Mouse (Mus musculus): ENCODE measurements around the gene U2af2. TPM values are rescaled to one million over a fixed set of nuclear protein-coding genes. Genes with fewer than 3 reads are reported as not detected.

Gene U2af2
- polyA plus RNA-seq, 3 experiments from 2014 or later, result 26.0 to 33.4 (median 32.0) TPM

- ATAC-seq, result no peak
Observed at GRCm38 (mm10) chr7:5037467-5037866, 24.5 kb upstream of the U2af2 start.

DNA sequence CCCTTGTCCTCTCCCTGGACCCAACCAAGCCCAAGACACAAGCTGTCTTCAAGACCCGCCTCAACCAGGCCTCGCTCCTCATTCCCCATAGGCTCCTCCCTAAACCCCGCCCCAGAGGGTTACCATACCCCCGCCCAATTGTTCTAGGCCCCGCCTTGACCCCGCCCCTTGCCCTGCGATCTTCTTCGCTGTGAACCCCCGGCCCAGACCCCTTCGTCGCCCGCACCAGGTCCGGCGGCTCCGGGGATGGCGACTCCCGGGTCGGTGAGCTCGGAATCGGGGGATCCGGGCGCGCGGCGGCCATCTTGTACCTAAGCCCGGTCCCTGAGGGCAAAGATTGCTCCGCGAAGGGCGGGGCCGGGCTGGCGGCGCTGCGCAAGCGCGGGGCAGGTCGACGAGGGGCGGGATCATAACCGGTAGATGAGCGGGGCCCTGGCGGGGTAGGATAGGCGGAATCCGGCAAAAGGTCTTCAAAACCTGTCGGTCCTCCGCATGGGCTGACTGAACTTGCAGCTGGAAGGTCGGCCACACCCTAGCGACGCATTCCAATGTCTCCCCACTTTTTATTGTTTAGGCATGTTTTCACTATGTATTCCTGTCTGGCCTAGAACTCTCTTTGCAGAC, 23.7 kb upstream of the U2af2 start, which contains the start of gene Zfp784:
Gene Zfp784, minus strand, starts transcription at position 338 of the 624 bp plus-strand sequence.
- ATAC-seq, result peak; percentile 96

DNA sequence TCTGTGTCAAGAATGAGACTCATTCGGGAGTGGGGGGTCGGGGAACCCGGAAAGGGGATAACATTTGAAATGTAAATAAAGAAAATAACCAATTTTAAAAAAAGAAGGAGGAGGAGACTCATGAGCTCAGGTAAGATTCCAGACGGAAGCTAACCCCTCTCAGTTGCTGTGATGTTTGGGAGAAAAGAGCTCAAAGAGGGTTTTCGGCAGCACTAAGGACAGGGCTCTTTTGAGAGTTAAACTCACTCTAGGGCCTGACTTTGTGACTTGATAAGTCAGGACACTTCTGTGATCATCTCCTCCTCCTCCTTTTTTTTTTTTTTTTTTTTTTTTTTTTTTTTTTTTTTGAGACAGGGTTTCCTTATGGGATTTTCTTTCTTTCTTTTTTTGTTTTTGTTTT, 23.0 kb upstream of the U2af2 start:
- no peak for ATAC-seq

DNA sequence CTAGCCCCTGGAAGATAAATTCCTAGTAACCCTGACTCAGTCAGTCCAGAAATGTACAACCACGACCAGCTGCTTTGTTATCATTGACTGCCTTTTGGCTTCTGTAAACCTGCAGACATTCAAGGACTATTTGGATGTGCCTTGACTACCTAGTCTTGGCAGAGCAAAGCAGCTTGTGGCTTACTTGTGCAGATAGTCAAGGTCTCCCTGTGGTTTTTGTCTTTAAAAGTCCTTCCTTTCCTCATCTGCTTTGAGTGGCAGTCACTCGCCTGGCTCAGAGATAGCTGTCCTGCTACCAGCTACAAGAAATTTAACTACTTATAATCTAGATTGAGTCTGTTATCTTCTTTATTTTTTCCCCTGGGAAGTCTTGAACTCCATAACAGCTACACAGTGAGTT, 17.0 kb upstream of the U2af2 start:
- no peak for ATAC-seq

DNA sequence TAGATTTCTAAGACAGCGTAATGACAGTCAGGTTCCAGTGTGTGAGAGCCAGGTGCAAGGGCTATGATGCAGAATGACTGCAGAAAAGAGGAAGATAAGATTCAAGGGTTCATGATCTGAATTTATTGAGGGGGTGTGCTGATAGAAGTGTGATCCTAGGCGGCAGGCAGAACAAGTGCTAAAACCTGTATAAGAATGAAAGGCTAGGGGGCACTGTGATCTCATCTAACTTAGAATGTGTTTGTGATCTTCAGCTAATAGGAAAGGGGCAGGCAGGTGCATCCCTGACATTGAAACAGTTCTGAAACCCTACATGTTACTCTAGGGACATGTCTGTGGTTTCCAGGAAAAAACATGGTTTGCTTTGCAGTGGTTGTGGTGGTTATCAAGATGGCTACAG, 15.8 kb upstream of the U2af2 start:
- no peak for ATAC-seq

GRCm38 (mm10) chr7:5047313-5047712, 14.6 kb upstream of the U2af2 start:
- ATAC-seq, result peak; percentile 57

GRCm38 (mm10) chr7:5051193-5052192, 10.4 kb upstream of the U2af2 start, which contains the start of gene Zfp580:
Gene Zfp580, plus strand, starts transcription at chr7:5051538.
- peak; percentile 64 for ATAC-seq

DNA sequence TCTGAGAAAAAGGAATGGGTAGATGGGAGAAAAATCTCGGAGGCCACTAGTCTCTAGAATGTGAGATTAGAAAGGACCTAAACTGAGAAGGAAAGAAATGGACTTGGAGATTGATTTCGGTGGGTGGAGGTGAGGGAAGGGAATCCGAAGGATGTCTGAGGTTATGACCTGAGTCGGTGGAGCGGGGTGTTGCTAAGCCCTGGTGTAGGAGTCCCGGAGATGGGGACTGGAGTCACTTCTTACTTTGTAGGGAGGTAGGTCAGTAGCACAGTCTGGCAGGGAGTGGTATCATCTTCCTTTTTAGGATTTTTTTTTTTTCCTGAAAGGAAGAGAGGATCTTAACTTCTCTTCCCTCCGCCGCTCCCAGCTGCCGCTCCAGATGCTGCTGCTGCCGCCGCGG, 9.5 kb upstream of the U2af2 start:
- ATAC-seq, result peak; percentile 27

- no peak for ATAC-seq
Observed at GRCm38 (mm10) chr7:5052931-5053343, 9.0 kb upstream of the U2af2 start.

DNA sequence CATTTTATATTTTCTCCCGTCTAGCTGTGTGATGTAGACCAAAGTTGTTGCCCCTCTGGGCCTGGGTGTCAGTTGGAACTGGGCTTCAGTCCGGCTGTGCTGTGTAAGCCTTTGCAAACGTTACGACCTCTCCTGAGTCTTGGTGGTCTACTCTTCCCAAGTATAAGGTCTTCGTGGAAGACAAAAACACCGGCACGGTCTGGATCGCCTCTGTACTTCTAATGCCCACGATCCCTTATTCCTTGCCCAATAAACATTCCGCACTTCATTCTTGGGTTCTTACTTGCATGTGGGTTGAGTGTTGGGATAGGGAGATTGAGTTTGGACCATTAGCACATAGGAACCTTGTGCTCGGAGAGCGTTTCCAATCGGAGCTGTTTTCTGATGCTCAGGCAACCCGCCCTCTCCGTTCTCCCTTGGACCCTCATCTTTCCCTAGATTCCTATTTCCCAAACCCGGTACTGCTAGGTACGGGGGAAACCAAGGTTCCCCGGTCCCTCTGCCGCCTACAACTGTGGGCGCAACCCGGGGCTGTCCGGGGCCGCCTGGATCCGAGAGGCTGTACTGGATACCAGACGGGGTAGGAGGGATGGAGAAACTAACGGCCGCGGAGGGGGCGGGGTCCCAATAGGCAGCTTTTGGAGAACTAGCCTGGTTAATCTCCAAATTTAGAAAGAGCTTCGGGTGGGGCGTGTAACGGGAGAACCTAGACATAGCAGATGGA, 8.3 kb upstream of the U2af2 start:
- ATAC-seq, result no peak

GRCm38 (mm10) chr7:5056651-5057263, 5.2 kb upstream of the U2af2 start:
- ATAC-seq, result no peak

- no peak for ATAC-seq
Observed at GRCm38 (mm10) chr7:5057381-5057780, 4.6 kb upstream of the U2af2 start.

DNA sequence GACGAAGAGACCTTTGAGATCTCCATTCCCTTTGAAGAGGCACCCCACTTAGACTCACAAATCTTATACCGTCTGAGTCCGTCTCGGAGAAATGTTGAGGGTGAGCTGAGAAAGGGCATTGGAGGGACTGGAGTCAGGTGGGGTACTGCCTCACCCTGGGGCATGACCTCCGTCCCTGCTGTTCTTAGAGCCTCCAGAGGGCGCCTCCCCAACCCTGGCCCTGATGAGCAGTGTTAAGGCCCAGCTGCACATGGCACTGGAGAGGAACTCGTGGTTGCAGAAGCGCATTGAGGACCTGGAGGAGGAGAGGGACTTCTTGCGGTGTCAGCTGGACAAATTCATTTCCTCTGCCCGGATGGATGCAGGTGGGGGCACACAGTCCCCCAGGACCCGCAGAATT, 4.1 kb upstream of the U2af2 start:
- ATAC-seq, result no peak

- ATAC-seq, result no peak
Observed at GRCm38 (mm10) chr7:5058631-5059030, 3.3 kb upstream of the U2af2 start.

GRCm38 (mm10) chr7:5059421-5059820, 2.5 kb upstream of the U2af2 start:
- no peak for ATAC-seq

DNA sequence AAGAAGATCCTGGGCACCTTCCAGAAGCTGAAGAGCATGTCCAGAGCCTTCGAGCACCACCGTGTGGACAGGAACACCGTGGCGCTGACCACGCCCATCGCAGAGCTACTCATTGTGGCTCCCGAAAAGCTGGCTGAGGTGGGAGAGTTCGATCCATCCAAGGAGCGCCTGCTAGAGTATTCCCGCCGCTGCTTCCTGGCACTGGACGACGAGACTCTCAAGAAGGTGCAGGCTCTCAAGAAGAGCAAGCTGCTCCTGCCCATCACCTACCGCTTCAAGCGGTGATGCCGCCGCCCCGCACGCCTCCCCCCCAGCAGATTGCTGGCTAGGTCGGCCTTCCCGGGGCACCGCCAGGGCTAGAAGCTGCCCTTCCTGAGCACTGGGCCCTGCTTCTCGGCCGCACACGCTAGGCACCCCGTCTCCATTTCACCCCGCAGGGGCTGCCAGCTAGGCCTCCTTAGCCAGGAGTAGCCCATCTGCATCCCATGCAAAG, 1.7 kb upstream of the U2af2 start:
- ATAC-seq, result no peak

DNA sequence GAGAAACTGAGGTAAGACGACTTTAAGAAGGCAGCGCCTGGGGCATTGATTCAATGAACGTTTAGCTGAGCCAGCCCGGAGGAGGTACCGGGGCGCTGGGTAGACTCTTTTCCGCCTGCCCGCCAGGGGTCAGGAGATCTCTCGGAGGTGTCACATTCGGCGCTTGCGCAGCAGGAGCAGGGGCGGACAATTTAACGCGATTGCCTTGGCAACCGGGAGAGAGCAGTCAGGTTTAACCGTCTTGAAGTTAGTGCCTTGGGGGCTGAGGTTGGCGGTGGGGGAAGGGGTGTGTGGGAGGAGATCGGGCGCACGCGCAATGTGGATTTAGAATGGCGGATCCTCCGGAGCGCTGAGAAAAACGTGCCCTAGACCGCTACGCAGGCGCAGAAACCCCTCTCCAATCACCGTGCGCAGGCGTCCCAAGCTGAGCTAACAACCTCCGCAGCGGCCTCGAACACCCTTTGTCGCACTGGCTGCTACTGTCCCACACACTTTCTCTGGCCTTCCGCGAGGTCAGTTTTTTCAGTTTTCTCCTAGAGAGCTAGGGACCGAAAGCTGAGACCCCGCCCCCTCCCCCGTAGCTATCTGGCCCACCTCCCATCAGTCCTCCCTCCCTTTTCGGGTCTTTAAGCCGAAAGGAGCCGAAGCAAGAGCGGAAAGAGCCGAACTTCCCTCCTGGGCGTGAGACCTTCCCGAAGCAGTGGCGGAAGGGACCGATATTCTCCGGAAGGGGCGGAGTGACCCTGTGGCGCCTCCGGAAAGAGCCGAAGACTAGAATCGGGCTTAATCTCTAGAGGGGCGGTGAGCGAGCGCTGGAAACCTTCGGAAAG, 784 bp upstream of the U2af2 start:
- peak; percentile 78 for ATAC-seq

DNA sequence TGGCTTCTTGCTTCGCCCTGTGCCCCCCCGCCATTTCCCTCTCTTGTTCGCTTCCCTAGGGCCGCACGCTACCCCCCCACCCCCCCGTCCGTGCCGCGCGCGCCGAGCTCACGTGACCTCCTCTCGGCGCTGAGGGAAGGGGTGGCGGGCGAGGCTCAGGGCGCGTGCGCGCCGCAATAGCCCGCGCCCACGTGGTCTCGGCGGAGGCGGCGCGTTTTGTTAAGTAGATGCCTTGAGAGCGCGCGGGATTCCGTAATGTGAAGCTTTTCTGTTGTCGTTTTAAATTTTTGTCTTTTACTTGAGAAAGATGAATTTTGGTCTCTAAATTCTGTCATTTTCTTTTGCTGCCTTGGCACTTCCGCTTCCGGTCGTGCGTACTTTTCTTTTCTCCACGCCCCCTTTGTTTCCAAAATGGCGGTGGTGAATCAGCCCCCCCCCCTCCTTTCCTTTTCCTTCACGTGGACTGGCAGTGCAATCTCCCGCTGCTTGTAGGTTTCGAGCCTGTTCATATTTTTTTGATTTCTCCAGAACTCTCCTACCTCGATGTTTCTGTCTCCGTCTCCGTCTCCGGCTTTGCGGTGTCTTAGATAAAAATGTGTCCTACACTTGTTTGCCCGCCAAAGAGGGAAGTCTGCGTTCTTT, 538 bp downstream of the U2af2 start:
- ATAC-seq, result peak; percentile 7

DNA sequence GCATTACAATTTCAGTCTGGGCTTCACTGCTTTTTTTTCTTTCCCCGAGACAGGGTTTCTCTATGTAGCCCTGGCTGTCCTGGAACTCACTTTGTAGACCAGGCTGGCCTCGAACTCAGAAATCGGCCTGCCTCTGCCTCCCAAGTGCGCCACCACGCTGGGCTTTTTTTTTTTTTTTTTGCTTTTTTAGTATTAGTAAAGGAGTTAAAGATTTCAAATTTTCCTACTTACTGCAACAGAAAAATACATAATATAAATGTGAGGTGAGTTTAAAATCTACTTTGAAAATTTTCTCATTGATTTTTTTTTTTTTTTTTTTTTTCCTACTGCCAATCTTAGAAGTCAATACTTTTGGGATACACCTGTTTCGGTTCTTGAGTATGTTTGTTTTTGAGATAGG, 2.9 kb downstream of the U2af2 start:
- no peak for ATAC-seq

- no peak for ATAC-seq
Observed at GRCm38 (mm10) chr7:5073586-5073985, 11.6 kb downstream of the U2af2 start.

DNA sequence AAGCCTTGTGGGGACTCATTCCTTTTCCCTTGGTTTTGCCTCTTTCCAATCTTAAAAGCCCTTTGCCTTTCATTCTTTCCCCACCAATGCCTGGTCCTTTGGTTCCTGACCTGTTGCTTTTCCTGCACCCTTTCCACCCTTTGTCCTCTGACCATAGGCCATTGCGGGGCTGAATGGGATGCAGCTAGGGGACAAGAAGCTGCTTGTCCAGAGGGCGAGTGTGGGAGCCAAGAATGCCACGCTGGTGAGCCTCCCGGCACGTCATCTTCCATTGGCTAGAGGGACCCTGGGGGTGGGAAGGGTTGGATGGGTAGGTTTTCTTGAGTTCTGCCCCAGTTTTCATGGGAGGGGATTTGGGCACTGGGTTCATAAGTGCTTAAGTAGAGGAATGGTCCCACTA, 13.0 kb downstream of the U2af2 start:
- ATAC-seq, result no peak

Measured in inflammation-experienced regulatory T-cells, adult 6 months (primary cell).